Mouse (Mus musculus): ENCODE results near the gene Uvrag. TPM values are rescaled to one million over a fixed set of nuclear protein-coding genes. Genes with fewer than 3 reads are reported as not detected.

Gene Uvrag
- 14.2 and 17.9 TPM in 2 replicates for polyA plus RNA-seq (2015; fragmentation: Nextera tagmentation; extraction: Ambion mirVana)

GRCm38 (mm10) chr7:99140984-99141918 lies at the start of gene Uvrag:
Gene Uvrag (minus strand): TSS chr7:99141141.

DNA sequence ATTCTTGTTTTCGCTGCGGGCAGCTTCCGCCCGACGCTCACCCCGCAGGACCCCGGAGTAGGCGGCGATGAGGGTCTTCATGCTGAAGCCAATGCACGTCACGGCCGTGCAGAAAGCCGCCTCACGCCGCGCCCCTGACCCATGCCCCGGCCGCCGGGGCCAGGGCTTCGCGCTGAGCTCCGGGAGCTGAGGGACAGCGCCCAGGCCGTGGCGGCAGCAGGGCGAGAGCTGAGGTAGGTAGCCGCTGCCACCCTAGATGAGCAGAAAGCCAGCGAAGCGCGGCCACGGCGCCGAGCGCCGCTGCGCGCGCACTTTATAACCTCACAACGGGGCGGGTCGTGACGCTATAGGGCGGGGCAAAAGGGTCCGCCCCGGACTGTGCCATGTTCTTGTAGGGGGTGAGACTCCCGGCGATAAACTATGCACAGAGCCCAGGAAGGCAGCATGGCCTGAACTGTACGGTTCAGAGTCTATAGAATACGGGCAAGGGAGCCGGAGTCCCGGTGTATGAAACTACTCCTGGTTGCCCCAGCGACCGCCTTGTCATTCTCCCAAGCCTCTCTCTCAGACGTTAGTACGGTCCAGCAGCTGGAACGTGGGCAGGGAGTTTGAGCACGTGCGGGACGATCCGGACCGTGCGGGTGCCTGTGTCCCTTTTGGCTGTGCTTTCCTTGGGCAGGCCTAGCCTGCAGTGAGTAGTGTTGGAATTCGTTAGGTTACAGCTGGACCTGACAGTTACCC lies 41.7 kb upstream of the Uvrag start, which contains the start of gene Dgat2:
Dgat2 (minus strand) TSS at position 288 of the 741 bp plus-strand sequence.

Other genes starting within 250 kb of the Uvrag start
- 8.2 and 11.0 TPM in 2 replicates for gene Dgat2, start 41.6 kb upstream of the Uvrag start, polyA plus RNA-seq (2015; fragmentation: Nextera tagmentation; extraction: Ambion mirVana)
- 0.52 and 1.3 TPM in 2 replicates for gene Mogat2, start 97.5 kb upstream of the Uvrag start, polyA plus RNA-seq (2015; fragmentation: Nextera tagmentation; extraction: Ambion mirVana)
- gene Map6, start 126.3 kb upstream of the Uvrag start, polyA plus RNA-seq (2015; fragmentation: Nextera tagmentation; extraction: Ambion mirVana) = 0.45 and 0.49 TPM in 2 replicates
- 147 and 183 TPM in 2 replicates for gene Serpinh1, start 212.1 kb upstream of the Uvrag start, polyA plus RNA-seq (2015; fragmentation: Nextera tagmentation; extraction: Ambion mirVana)
- gene Gdpd5, start 240.3 kb upstream of the Uvrag start, polyA plus RNA-seq (2015; fragmentation: Nextera tagmentation; extraction: Ambion mirVana) = 4.0 and 5.3 TPM in 2 replicates

All from spleen, postnatal 0 days (tissue).